Mouse (Mus musculus): ENCODE data around the gene Asprv1.

Gene Asprv1

DNA sequence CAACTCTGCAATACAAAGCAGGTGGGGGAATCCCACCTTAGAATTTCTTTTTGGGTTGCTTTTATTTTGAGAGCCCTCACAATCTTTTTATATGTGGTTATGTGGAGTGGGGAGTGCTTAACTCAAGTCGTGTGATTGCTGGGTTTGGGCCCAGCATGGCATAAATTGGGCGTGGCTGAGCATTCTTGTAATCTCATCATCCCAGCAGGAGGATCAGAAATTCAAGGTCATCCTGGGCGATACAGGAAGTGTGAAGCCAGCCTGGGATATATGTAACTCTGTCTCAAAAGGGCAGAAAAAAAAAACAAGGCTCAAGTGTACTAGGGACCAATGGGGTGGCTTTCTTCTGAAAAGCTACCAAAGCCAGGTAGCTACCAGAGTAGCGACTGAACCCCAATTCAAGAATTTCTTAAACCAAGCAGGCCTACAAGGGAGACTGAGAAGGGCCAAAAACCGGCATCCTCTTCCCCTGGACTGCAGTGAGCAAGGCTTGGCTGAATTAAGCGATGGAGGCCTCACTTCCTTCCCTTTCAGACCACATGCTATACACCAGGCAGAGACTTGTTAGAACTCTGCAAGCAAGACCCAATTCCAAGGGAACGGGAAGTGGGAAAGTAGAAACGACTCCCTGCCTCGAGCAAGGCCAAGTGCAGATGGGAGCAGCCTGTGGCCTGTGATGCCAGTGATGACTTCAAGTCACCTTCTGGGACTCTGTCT is 32.4 kb downstream of the Asprv1 start:
- in situ Hi-C loops (cut with MboI; ENCODE audit: unreplicated experiment in 2 of 2): no loop called here

DNA sequence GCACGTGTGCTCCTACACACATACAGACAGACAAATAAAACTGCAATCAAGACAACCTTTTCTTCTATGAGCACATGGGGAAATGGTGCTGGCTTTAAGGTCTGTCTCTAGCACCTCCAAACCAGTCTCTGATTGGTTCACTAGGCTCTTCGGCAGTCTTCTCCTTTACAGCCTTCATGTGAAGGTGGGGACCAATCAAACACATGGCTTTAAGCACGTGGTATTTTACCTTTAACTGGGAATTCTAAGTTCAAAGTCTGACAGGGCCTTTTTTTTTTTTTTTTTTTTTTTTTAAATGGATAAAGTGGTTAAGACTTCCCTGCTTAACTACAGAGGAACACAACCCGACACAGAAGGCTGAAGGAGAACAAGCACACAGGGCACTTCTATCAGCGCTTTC is 37.1 kb downstream of the Asprv1 start:
- in situ Hi-C loops (cut with MboI; ENCODE audit: unreplicated experiment in 2 of 2): no loop called here

DNA sequence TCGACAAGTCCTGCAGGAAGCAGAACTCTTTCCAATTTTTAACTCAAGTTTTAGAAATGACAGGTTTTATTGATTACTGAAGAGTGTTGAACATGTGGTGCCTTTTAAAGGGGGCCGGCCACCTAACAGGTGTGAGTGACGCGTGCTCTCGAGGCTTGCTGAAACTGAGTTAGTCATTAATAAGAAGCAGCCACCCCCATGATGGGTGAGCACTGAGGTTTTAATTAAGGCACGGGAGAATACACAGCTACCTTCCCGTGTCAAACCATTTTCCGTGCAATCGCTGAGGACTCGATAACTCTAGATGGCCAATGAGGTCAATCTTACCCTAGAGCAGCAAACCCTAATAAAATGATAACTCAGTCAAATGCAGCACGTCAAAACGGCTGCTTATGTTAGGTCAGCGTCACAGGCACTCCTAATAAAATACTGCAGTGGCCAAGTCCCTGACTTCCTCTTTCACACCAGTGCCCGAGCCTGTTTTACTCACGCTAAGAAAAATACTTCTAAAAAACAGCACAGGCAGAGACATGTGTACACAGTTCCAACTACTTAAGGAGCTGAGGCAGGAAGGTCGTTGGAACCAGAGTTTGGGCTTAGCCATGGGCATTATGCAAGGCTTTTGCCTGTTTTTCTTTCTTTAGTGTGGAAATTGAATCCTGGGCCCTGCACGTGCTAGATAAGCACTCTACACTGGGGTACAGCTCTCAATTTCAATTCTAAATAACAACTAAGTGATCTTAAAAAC is 37.8 kb downstream of the Asprv1 start:
- in situ Hi-C loops (cut with MboI; ENCODE audit: unreplicated experiment in 2 of 2): no loop called here

DNA sequence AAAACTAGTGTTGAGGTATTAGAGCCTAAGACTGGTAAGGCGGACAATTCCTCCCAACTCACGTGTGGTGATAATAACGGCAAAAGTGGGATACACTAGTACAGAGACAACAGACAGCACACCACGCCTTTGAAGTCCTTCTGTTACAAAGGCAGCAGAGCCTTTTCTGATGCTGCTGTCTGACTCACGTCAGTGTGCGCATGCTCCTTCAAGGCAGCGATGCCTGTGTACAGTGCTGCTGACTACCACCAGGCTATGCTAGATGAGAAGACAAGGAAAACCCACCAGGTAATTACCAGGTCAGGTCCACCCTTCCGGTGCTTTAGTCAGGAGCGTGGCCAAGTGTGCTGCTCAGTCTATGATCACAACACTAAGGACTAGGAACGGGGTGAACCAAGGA is 39.1 kb downstream of the Asprv1 start:
- in situ Hi-C loops (cut with MboI; ENCODE audit: unreplicated experiment in 2 of 2): no loop called here

DNA sequence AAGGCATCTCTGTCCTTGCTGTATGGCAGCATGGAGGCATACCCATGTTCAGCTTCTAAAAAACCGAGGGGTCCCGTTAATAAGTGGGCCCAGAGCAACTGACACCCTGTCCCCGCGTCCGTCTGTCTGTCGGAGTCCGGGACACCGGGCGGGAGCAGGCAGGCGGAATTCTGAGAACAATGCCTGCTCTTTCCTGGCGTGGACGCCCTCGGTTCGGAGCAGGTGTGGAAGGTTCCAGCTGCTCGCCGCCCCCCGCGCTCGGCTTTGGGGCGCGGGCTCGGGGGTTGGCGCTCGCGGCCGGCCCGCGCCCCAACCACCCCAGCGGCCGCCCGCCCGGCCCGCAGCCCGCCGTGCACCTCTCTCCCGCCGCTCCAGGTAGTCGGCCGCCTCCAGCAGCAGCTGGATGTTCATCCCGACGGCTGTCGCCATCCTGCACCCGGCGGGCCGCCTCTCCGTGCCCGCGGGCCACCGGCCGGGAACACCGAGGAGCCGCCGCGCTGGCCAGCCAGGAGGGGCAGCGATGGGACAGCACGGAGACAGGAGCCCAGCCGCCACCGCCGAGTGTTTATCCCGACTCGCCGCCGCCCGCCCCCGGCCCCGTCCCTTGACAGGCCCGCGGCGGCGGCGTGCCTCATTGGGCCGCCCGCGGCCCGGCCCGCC is 40.7 kb downstream of the Asprv1 start, which contains the start of gene Mxd1:
TSS of gene Mxd1 (minus strand) at position 582 of the 660 bp plus-strand sequence.
- in situ Hi-C loops (cut with MboI; ENCODE audit: unreplicated experiment in 2 of 2): no loop called here

DNA sequence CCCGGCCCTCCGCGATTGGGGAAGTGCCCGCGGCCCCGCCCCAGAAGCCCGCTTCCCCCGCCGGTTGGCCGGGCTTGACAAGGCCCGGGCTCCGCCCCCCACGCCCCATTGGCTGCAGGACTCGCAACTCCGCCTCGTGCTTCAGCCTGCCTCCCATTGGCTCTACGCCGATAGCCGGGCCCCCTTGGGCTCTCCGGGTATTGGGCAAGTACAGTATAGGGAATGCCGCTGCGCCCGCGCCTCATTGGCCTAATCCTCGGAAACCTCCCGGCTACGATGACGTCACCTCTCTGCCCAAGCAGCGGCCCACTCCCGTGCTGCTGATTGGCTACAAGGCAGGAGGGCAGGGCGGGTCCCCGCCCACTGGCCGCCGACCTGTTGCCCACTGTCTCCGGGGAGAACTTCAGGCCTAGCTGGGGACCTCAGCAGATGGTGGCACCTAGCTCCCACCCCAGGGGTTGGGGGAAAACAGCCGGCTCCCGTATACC is 41.3 kb downstream of the Asprv1 start:
- in situ Hi-C loops (cut with MboI; ENCODE audit: unreplicated experiment in 2 of 2): no loop called here

DNA sequence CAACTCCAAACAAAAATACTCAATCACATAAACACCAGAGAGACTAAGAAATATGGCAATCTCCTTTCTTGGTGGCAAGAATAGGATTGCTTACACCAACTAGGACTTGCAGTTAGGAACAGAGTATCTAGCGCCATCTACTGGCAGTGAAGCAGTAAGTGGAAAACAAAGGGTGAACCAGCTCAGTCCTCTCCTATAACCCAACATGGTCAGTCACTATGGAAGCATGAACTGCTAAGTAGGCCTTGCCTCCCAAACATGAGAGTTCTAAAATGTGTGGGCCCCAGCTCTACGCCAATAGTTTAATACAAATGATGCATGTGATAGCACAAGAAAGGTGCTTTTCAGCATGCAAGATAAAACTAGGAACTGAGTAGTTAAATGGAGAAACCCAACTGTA is 42.9 kb downstream of the Asprv1 start:
- in situ Hi-C loops (cut with MboI; ENCODE audit: unreplicated experiment in 2 of 2): loop anchor here (5.0 to 10.0 kb wide), 5 partner anchors 124 to 234 kb away; partner anchors contain the start of gene C87436 (in 1 of the 2)

DNA sequence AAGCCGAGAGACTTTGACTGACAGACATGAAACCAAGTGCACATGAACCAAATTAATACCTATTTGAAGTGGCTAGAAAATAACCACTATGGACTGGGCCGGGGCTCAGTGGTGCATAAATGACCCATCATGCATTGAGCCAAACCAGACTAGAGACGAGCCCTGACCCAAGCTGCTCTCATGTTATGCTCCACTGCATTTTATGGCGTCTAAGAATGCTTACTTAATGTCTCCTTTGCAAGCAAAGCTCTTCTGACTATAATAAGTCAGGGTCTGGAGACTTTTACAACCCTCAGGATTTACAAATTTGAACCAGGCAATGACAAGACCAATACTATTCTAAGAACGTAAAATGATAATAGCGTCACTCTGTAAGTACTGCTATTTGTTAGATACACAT is 50.4 kb downstream of the Asprv1 start:
- in situ Hi-C loops (cut with MboI; ENCODE audit: unreplicated experiment in 2 of 2): loop anchor here (10.0 to 25.0 kb wide), 4 partner anchors 204 to 716 kb away; partner anchors contain the start of gene Dusp11 (in 1 of the 2)

Data from v-Abl transformed pro-B cells (cell line).